Mouse (Mus musculus): Measurements from ENCODE around the gene Prss41. TPM values are rescaled to one million over a fixed set of nuclear protein-coding genes. Genes with fewer than 3 reads are reported as not detected.
A peak's percentile ranks its signal among the peaks of the same experiment; 100 is the strongest.

Gene Prss41
- polyA plus RNA-seq, 1 experiment from 2014 or later = 0.42 TPM

DNA sequence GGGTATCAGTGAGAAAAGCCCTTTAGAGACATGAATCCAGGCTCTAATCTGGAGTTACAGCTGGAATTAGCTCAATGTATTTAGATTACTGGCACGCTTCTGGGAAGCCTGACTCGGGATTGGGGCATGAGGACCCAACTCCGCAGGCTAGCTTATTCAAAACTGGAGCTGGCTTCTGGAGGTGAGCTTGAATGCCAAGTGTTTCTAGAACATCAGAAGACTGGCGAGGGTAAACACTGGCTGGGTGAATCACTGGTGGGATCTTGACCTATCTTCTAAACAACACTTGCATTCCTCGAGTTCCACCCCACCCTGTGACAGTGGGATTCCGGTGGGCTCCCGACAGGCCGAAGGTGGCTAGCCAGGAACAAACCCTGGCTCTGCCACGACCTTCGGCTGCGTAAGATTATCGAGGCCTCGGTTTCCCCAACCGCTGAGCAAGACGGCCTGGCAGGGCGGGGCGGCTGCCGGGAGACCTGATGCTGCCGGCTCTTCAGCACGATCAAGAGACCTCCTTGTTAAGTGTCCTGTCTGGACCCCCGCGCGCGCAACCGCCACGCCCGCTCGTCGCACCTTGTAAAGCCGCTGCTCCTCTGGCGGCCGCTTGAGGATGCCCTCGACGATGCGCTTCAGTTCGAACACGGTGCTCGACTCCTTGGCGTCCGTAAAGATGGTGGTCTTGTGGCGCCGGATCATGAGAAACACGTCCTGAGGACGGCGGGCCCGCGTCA lies 15.5 kb downstream of the Prss41 start:
- peak; percentile 66 for DNase-seq (ENCODE audit: low spot score)

DNA sequence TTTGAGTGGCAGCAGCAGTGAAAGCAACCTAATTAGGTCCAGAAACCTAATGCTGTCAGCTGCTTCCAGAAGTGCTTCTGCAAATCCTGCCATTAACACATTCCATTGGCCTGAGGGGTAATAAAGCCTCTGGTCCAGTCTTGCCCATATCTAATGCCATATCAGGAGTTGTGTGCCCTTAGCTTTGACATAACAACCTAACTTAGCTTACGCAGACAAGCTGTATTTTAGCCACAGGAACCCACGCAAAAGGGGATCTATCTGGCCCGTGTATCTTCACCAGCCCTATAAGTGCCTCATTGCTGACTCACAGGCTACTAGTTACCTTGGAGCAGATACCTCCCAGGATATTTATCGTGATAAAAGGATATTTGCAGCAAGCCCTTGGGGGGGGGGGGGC lies 18.4 kb downstream of the Prss41 start:
- DNase-seq (ENCODE audit: low spot score) = no peak

DNA sequence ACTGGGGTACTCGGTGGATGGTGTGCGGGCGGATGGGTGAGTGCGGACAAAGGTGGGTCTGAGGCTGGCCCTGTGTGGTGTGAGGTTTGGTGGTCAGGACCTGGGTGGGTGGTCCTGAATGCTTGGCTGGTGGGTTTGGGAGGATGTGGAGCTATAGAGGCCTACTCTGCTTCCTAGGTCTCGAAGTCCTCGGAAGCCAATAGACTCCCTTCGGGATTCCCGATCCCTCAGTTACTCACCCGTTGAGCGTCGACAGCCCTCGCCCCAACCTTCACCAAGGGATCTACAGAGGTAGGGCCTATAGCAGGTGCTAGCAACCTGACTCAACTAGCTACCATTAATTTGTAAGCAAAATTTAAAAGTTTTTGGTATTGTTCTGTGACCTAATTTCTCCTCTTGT lies 20.4 kb downstream of the Prss41 start:
- no peak for DNase-seq (ENCODE audit: low spot score)

DNA sequence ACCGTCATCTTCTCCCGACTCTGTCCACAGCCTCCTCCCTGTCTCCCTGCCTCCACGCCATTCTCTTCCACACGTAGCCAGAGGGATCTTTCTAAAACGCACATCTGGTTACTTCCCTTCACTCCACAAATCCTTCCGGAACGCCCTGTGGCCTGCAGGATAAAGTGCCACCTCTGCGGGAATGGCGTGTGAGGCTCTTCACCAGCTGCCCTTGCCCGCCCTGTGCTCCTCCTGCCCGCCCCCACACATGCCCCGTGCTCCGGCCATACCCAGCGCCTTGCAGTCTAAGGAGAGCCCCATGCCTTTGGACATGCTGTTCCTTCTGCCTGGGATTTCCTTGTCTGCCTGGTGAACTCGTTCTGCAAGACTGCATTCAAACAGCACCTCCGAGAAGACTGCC lies 21.0 kb downstream of the Prss41 start:
- DNase-seq (ENCODE audit: low spot score) = no peak

DNA sequence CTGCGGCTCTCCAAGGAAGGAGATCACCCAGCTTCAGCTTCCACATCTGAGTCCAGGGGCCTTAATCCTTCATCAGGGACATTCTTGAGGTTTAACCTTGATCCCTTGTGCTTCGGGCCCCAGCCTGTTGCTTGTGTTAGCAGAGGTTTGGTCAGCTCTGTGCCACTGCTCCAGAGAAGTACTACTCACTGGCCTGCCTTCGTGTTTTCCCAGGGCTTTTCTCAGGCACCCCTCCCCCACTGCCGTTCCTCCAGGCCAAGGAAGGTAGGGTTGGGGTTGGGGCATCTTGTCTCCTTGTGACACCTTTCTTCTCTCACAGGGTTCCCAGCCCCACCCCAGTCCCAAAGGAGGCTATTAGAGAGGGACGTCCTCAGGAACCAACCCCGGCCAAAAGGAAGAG lies 21.9 kb downstream of the Prss41 start:
- DNase-seq (ENCODE audit: low spot score) = no peak

DNA sequence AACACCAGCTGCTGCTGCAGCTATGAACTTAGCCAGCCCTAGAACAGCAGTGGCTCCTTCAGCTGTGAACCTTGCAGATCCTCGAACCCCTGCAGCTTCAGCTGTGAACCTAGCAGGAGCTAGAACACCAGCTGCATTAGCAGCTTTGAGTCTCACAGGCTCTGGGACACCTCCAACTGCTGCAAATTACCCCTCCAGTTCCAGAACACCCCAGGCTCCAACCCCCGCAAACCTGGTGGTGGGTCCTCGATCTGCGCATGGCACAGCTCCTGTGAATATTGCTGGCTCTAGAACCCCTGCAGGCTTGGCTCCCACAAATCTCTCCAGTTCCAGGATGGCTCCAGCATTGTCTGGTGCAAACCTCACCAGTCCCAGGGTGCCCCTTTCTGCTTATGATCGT lies 23.2 kb downstream of the Prss41 start:
- no peak for DNase-seq (ENCODE audit: low spot score)

DNA sequence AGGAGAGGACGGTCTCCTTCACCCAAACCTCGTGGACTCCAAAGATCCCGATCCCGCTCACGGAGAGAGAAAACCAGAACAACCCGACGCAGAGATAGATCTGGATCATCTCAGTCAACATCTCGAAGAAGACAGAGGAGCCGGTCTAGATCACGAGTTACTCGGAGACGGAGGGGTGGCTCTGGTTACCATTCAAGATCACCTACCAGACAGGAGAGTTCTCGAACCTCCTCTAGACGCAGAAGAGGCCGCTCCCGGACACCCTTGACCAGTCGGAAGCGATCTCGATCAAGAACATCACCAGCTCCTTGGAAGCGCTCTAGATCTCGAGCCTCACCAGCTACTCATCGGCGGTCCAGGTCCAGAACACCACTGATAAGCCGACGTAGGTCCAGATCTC lies 24.7 kb downstream of the Prss41 start:
- DNase-seq (ENCODE audit: low spot score) = no peak

DNA sequence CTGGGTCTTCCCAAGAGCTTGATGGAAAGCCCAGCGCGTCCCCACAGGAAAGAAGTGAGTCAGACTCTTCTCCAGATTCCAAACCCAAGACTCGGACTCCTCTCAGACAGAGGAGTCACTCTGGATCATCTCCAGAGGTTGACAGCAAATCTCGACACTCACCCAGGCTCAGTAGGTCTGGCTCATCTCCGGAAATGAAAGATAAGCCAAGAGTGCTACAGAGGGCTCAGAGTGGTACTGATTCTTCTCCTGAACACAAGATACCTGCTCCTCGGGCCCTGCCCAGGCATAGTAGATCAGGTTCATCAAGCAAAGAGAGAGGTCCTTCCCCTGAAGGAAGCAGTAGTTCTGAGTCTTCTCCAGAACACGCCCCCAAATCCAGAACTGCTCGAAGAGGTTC lies 25.4 kb downstream of the Prss41 start:
- DNase-seq (ENCODE audit: low spot score) = no peak

DNA sequence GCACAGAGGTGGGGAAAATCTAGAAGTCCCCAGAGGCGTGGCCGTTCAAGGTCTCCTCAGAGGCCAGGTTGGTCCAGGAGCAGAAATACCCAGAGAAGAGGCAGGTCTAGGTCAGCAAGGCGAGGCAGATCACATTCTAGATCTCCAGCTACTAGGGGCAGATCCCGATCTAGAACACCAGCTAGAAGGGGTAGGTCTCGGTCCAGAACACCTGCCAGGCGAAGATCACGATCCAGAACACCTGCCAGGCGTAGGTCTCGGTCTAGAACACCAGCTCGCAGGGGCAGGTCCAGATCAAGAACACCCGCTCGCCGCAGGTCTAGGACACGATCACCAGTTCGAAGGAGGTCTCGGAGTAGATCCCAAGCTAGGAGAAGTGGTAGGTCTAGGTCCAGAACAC lies 28.3 kb downstream of the Prss41 start:
- no peak for DNase-seq (ENCODE audit: low spot score)

DNA sequence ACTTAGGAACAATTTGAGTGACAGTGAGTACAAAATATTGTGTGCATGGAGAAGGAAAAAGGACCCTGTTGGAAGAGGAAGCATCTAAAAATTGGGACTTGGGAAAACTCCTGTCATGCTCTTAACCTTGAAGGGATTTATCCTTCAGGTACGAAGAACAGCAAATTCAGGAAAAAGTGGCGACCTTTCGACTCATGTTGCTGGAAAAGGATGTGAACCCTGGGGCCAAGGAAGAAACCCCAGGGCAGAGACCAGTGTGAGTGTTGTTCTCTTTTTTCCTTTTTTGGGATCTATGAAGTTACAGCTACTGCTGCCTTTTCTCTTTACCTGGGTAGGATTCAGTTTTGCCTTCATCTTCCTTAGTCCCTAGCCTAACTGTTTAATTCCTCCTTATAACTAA lies 36.1 kb downstream of the Prss41 start:
- no peak for DNase-seq (ENCODE audit: low spot score)

DNA sequence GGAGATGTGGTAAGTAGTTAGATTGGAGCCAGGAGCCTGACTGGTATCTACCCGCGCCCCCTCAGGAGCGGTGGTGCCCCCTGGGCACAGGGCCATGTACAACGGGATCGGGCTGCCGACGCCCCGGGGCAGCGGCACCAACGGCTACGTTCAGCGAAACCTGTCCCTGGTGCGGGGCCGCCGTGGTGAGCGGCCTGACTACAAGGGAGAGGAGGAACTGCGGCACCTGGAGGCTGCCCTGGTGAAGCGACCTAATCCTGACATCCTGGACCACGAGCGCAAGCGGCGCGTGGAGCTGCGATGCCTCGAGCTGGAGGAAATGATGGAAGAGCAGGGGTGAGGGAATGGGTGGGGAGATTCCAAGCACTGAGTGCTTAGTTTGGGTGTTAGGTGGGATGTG lies 37.1 kb downstream of the Prss41 start:
- no peak for DNase-seq (ENCODE audit: low spot score)

DNA sequence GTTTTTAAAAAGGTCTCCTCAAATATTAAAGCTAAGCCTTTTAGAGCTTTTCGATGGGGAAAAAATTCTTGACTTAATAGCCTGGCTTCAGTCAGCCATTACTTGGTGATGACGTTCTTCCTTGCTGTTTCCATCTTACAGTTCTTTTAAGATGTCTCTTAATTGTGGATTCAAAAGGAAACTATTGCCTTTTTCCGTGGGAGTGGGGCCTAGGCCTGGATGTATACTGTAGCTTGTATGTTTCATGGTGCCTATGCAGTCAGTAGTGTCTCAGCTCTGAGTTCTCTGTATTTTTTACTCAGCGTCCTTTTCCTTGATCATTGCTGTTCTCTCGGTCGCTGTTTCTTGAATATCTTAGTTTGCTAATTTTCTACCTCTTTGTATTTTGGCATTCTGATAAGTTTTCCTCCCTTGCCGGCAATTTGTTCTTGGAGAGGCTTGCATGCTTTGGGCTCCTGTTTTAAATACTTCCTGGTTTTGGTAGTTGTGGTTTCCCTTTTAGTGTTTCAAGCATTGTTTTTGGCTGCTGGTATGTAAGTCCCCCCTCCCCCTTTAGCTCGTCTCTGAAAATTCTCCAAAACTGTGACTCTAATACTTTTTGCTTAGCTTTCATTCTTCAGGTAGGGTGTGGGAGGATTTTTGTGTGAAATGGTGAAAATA lies 39.4 kb downstream of the Prss41 start:
- peak; percentile 49 for DNase-seq (ENCODE audit: low spot score)

DNA sequence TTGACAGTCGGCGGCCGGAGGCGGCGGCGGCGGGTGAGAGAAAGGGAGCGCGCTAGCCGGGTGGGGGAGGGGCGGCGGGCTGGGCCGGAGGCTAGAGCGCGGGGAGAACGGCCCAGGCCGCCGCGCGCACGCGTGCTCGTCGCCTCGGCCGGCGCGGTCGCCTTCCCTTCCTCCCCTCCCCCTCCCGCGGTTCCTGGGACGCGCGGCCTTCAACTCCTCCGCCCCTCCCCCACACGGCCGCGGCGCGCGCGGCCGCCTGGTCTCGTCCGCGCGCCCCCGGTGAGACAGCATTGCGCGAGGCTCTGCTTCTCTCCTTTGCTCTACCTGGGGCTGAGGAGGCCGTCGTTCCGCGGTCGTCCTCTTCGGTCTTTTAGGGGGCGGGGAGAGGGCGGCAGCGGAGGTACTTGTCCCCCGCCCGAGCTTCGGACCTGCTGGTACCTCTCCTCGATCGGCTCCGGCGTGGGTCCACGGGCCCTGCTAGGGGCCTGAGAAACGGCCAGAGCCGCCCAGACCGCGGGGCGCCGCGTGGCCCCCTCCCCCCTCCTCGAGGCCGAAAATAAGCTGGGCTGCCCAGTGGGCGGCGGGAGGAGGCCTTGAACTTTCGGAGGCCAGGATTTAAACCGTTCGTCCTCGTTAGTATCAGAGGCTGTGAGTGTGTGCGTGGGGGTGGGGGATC lies 40.5 kb downstream of the Prss41 start:
- DNase-seq (ENCODE audit: low spot score) = peak; percentile 82

DNA sequence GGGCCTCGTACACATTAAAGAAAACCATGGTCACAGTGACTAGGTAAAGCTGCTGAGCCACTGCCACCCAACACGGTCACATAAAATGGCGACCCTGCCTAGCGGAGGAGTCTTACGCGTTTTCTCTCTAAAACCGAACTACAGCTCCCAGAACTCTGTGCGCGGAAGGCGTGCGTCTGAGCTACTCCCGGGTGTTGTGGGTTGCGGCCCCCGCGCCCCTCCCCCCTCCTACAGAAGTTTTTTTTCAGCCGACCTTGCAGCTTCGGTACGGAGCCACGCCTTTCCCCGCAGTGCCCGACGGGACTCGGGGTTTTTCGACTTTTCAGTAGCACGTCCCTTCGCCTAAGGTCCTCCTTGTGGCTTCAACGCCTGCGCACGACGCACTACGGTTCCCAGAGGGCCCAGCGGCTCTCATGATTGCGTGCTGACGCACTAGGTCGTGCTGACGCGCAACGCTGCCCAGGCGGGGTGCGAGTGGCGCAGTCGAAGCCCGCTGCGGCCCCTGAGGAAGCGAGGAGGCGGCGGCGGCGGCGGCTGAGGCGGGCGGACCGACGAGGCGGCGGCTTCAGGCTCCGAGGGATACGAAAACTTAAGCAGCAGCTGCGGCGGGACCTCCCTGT lies 41.1 kb downstream of the Prss41 start:
- peak; percentile 100 for DNase-seq (ENCODE audit: low spot score)

DNA sequence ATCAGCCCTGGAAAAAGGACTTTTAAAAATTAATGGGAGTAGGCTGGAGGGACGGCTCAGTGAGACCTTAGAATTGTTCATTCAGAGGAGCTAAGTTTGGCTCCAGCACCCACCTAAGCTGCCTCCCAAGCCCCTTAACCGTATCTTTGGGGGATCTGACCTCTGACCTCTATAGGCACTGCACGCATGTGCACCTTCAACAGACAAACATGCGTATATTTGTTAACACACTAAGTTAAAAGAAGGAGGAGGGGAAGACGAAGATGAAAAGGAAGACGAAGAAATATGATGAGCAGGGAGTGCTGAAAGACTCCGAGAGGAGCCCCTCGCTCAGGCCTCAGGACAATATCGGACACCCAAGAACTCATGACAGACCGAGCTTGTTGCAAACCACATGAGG lies 42.3 kb downstream of the Prss41 start:
- no peak for DNase-seq (ENCODE audit: low spot score)

DNA sequence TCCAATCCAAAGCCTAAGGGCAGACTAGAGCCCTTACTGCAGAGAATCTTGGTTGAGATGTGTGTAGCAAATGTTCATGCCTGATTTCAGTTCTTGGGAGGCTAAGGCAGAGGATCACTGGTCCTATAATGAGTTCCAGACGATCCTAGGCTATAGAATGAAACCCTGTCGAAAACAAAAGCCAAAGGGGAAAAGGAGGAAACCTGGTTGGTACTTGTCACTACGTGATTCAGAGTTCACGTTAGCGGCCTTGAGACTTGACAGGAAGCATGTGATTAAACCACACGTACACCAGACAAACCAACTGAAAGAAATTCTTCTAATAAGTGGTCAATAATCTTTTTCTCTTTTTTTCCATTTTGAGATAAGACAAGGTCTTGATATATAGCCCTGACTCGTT lies 46.7 kb downstream of the Prss41 start:
- DNase-seq (ENCODE audit: low spot score) = no peak

DNA sequence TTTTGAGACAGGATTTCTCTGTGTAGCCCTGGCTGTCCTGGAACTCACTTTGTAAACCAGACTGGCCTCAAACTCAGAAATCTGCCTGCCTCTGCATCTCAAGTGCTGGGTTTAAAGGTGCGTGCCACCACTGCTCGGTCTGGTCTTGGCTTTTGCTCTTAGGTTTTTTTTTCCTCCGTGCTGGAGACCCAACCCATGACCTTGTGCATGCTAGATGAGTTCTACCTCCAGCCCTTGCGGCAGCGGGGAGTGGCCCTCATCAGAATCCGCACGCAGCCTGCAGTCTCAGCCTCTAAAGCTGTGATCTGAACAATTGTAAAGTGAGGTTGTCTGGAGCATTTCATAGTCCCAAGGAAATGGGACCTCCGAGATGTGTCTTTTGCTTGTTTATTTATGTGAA lies 48.6 kb downstream of the Prss41 start:
- DNase-seq (ENCODE audit: low spot score) = no peak

DNA sequence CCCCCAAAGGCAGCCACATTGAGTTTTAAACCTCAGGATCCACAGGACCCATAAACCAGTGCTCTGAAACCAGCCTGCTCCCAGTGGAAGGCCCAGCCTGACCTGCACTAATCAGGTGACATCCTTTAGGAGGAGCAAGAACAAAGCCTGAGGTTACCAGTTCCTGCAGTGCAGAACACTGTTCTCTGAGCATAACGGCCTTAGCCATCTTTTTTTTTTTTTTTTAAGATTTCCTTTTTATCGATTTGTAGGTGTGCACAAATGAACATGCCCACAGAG lies 53.0 kb downstream of the Prss41 start:
- peak; percentile 20 for DNase-seq (ENCODE audit: low spot score)

DNA sequence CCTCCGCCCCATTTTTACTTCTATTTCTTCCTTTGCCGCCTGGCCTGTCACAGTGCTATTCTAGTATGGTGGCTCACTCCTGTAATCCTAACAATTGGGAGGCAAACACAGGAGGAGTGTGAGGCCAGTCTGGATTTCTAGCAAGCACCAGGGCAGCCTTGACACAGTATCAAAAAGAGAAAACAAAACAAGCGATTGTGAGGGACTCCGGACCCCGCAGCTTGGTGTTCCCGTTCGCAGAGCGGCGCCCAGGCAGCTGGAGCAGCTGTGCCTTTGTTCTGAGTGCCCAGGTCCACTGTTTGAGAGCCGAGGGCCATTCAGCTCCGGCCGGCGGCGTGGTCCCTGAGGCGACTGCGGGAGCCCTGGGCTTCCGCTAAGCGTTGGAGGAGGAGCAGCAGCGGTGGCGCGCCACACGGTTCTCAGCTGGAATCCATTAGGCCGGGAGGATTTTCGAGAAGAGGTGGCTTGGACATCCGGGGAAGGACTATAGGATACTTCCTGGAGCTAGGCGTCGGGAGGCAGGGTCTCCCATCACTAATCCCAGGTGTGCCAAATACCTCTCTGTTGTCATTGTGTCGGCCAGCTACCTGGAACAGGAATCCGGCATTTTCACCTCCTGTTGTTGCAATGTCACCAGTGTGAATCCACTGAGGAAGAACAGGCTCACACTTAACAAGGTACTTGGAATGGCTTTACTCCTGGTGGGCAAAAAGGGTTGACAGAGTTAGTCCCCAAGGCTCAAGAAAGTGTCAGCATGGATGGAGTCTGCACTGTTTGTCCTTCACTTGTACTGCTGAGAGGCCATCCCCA lies 53.5 kb downstream of the Prss41 start, which contains the start of gene Srrm2:
TSS of gene Srrm2 (plus strand) at position 264 of the 810 bp plus-strand sequence.
- peak; percentile 37 for DNase-seq (ENCODE audit: low spot score)

DNA sequence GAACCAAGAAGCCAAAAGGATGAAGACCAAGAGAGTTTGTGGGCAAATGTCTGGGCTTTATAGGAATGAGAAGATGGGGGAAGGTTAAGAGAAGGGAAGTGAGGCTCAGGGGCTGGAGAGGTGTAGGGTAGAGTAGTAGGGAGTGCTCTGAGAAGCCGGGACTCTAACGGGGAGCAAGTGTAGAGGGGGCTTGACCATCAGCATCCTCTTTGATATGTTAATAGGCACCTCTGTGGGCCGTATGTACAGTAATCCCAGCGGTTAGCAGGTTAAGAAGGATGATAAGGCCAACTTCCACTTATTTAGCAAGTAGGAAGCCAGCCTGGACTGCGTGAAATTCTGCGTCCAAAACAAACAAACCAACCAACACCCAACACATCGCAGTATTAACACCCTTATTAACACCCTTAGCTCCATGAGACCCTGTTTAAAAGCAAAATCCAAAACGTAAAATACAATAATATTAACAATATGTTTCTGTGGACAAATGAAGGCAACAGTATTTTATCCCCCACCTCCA lies 54.2 kb downstream of the Prss41 start:
- no peak for DNase-seq (ENCODE audit: low spot score)

DNA sequence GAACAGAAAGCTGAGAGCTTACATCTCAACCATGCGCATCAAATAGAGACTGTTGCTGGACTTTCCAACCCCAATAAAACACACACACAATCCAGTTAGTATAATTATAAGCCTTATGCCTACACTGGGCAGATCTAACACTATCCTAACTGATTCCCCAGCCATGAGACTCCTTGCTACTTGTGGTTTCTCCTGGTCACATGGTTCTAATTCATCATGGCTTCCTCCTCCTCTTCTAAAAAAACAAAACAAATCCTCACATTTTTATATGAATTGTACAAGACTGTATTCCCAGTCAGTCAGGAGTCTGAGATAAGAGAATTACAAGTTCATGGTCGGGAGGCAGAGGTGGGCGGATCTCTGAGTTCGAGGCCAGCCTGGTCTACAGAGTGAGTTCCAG lies 55.0 kb downstream of the Prss41 start:
- no peak for DNase-seq (ENCODE audit: low spot score)

Data from thymus, postnatal 0 days (tissue).